29 mouse cellular contexts compared by ENCODE assay signal in genomic region chrX:50917389-50917788, GRCm38 (mm10). TPM values are rescaled to one million over a fixed set of nuclear protein-coding genes. Genes with fewer than 3 reads are reported as not detected.
DNase-seq lines count a peak whose midpoint lies in the region; ATAC-seq and TF ChIP-seq lines count a peak whose summit lies in the region.
"Had no signal": no experiment of that assay in that cellular context is flagged by ENCODE, and none has a peak within 500 bp of the region (broad histone marks: within the 10 kb centered on the region; RNA-seq: fewer than 3 reads in every experiment).

No protein-coding gene starts in this region.

- H3K27me3 ChIP-seq in heart, embryonic 10.5 days (ENCODE audit: insufficient read depth, poor library complexity, severe bottlenecking) = no peaks in the 10 kb centered on the region
- H3K27me3 ChIP-seq in heart, embryonic 11.5 days (ENCODE audit: control insufficient read depth, insufficient read depth, low read length) = no peaks in the 10 kb centered on the region
- no peaks in the 10 kb centered on the region for H3K27me3 ChIP-seq in neural tube, embryonic 15.5 days (replicated peaks)

- DNase-seq in heart, embryonic 10.5 days (ENCODE audit: low spot score) = no peak
- peak; percentile 15 for DNase-seq in neural tube, embryonic 10.5 days (ENCODE audit: extremely low spot score, low spot score)
- peak; percentile 30 for DNase-seq in hindlimb bud, embryonic 11.5 days (ENCODE audit: extremely low spot score, low read depth, low spot score)
- no peak for DNase-seq in layer of hippocampus, adult 2 months (ENCODE audit: low spot score in 2 of 2)
- no peak for DNase-seq in urinary bladder, postnatal 25 days (ENCODE audit: low spot score)
- DNase-seq: adrenal gland, postnatal 14 days; cerebellum, postnatal 10 days; gastrocnemius, postnatal 14 days; heart, adult 18-20 months; layer of hippocampus, adult 9-11 months; liver, postnatal 0 days; right cerebral cortex, postnatal 14 days; spleen, adult 18-20 months; thymus, postnatal 14 days had no signal

- no peak for TF ChIP-seq POLR2A in olfactory bulb, adult 2 months (IDR thresholded peaks at IDR 0.05; ENCODE audit: insufficient read depth, low read depth, low read length)

- peaks cover 6% of the 10 kb centered on the region; the same call in 1 of the 2 replicates for H3K4me1 ChIP-seq in heart, embryonic 10.5 days
- H3K4me1 ChIP-seq in heart, embryonic 11.5 days (ENCODE audit: control insufficient read depth, insufficient read depth, low read length) = no peaks in the 10 kb centered on the region
- no peaks in the 10 kb centered on the region for H3K4me1 ChIP-seq in neural tube, embryonic 15.5 days
- H3K4me1 ChIP-seq in olfactory bulb, adult 2 months (ENCODE audit: control insufficient read depth, insufficient read depth, low read length) = peaks cover 13% of the 10 kb centered on the region
- H3K4me1 ChIP-seq: forebrain, embryonic 10.5 days had no signal

- peak overlapping the region; percentile 29; the same call in 1 of the 2 replicates for H3K27ac ChIP-seq in heart, embryonic 10.5 days
- no peak overlapping the region for H3K27ac ChIP-seq in heart, embryonic 11.5 days (ENCODE audit: low read depth, low read length)
- H3K27ac ChIP-seq in neural tube, embryonic 15.5 days (replicated peaks) = no peak overlapping the region
- H3K27ac ChIP-seq in olfactory bulb, adult 2 months (ENCODE audit: insufficient read depth, low read depth, low read length) = peak overlapping the region; percentile 8; the same call in 1 of the 2 replicates
- H3K27ac ChIP-seq in layer of hippocampus, adult 2 months = no peak overlapping the region
- H3K27ac ChIP-seq: forebrain, embryonic 10.5 days; hindbrain, embryonic 14.5 days; kidney, postnatal 0 days; left cerebral cortex, adult 2 months had no signal

- no peak overlapping the region for H3K4me2 ChIP-seq in heart, embryonic 11.5 days
- H3K4me2 ChIP-seq in neural tube, embryonic 15.5 days = no peak overlapping the region
- H3K4me2 ChIP-seq: hindbrain, embryonic 14.5 days; liver, embryonic 11.5 days; midbrain, embryonic 11.5 days had no signal

- WGBS in heart, embryonic 10.5 days = 58% methylated on average over 3 of the region's 3 CpGs
- WGBS in heart, embryonic 11.5 days (ENCODE audit: insufficient replicate concordance) = 49% methylated on average over 3 of the region's 3 CpGs
- WGBS in neural tube, embryonic 15.5 days = 51% methylated on average over 3 of the region's 3 CpGs
- 38% methylated on average over 3 of the region's 3 CpGs for WGBS in olfactory bulb, adult 2 months

- no peak for TF ChIP-seq CTCF in olfactory bulb, adult 2 months (IDR thresholded peaks at IDR 0.05; ENCODE audit: insufficient read depth, low read depth, low read length)
- no peak for TF ChIP-seq CTCF in layer of hippocampus, adult 2 months (conservative IDR thresholded peaks at IDR 0.05)

- no peak for ATAC-seq in heart, embryonic 11.5 days (replicated peaks; ENCODE audit: insufficient number of reproducible peaks, low FRiP score, low TSS enrichment)
- ATAC-seq in neural tube, embryonic 15.5 days (ENCODE audit: low FRiP score) = no peak
- ATAC-seq: CD4-positive, CD25-positive, alpha-beta regulatory T cell, adult 4 months; forebrain, embryonic 16.5 days; liver, postnatal 0 days; lung, postnatal 0 days had no signal

- no peak overlapping the region for H3K9ac ChIP-seq in heart, embryonic 11.5 days (ENCODE audit: low read depth, low read length)
- no peak overlapping the region for H3K9ac ChIP-seq in neural tube, embryonic 15.5 days (replicated peaks)
- H3K9ac ChIP-seq: hindbrain, embryonic 14.5 days; liver, postnatal 0 days had no signal

- no peaks in the 10 kb centered on the region for H3K36me3 ChIP-seq in heart, embryonic 10.5 days
- H3K36me3 ChIP-seq in heart, embryonic 11.5 days (ENCODE audit: control insufficient read depth, insufficient read depth, low read length) = no peaks in the 10 kb centered on the region
- H3K36me3 ChIP-seq in neural tube, embryonic 15.5 days = no peaks in the 10 kb centered on the region
- H3K36me3 ChIP-seq: forebrain, embryonic 10.5 days had no signal

- no peaks in the 10 kb centered on the region for H3K9me3 ChIP-seq in heart, embryonic 10.5 days
- no peaks in the 10 kb centered on the region for H3K9me3 ChIP-seq in heart, embryonic 11.5 days (replicated peaks; ENCODE audit: control insufficient read depth, low read length)
- no peaks in the 10 kb centered on the region for H3K9me3 ChIP-seq in neural tube, embryonic 15.5 days (replicated peaks)
- H3K9me3 ChIP-seq: forebrain, embryonic 10.5 days had no signal

- no peak overlapping the region for H3K4me3 ChIP-seq in heart, embryonic 10.5 days
- no peak overlapping the region for H3K4me3 ChIP-seq in heart, embryonic 11.5 days (ENCODE audit: low read depth, low read length)
- no peak overlapping the region for H3K4me3 ChIP-seq in neural tube, embryonic 15.5 days (replicated peaks)
- H3K4me3 ChIP-seq in olfactory bulb, adult 2 months (ENCODE audit: insufficient read depth, low read depth, low read length) = no peak overlapping the region
- H3K4me3 ChIP-seq in layer of hippocampus, adult 2 months = no peak overlapping the region
- H3K4me3 ChIP-seq: forebrain, embryonic 10.5 days; left cerebral cortex, adult 2 months had no signal

RNA-seq across cellular contexts. Expression of gene Frmd7, which starts 25.1 kb away (rescaled TPM):
- 0.25 and 0.43 TPM in 2 replicates for polyA plus RNA-seq in heart, embryonic 10.5 days (2016; fragmentation: Nextera tagmentation; extraction: Ambion mirVana)
- 0.24 TPM in 1 of 2 replicates, not detected in the other for polyA plus RNA-seq in heart, embryonic 11.5 days (2014; fragmentation: Nextera tagmentation; extraction: Ambion mirVana)
- polyA plus RNA-seq in neural tube, embryonic 15.5 days (2015; fragmentation: Nextera tagmentation; extraction: Ambion mirVana) = 0.19 TPM in 1 of 2 replicates, not detected in the other
- polyA plus RNA-seq in olfactory bulb, adult 2 months (2012; ENCODE audit: insufficient read depth, insufficient read length, low replicate concordance, missing spikeins) = 193 TPM in 1 of 2 replicates, not detected in the other
- 1 to 10 TPM; 1.9 to 3.2 TPM for total RNA-seq in layer of hippocampus, adult 2 months (2021)
- total RNA-seq: adrenal gland, postnatal 14 days; heart, postnatal 25 days had no signal
- polyA plus RNA-seq: heart, embryonic 14.5 days; intestine, embryonic 14.5 days; kidney, postnatal 0 days; liver, postnatal 0 days; lung, postnatal 0 days; midbrain, embryonic 11.5 days had no signal

Comparison
In these comparisons a context has a peak if more than half of its experiments do, and no peak if none do; other contexts are left out.
1. H3K27ac ChIP-seq: peak in heart, embryonic 10.5 days (single experiment) and olfactory bulb, adult 2 months (single experiment); none in heart, embryonic 11.5 days (single experiment), neural tube, embryonic 15.5 days (single experiment) and layer of hippocampus, adult 2 months (single experiment).
2. DNase-seq: peak in neural tube, embryonic 10.5 days (single experiment) and hindlimb bud, embryonic 11.5 days (single experiment); none in heart, embryonic 10.5 days (single experiment), layer of hippocampus, adult 2 months (0 of 2) and urinary bladder, postnatal 25 days (single experiment).
3. RNA of gene Frmd7, which starts 25.1 kb away (polyA plus RNA-seq): 193 TPM in olfactory bulb, adult 2 months; 0.25 to 0.43 TPM in heart, embryonic 10.5 days, 0.19 TPM in neural tube, embryonic 15.5 days and 0.24 TPM in heart, embryonic 11.5 days; every median in the first group is over 10 times any median in the second.